Mouse (Mus musculus) brain, embryonic 14.5 days (tissue): Measurements from ENCODE around the gene Pdcd11.
A peak's percentile ranks its signal among the peaks of the same experiment; 100 is the strongest.

Experiments
- CTCF ChIP-seq: fragments of 200-500 bp; IDR thresholded peaks from 2 replicates; pipeline ENCODE4 v1.5.1; 2012; ENCODE audit warnings: inconsistent platforms, mild to moderate bottlenecking, moderate library complexity, borderline replicate concordance; ENCODE audit not compliant: insufficient read depth, insufficient read length; ENCODE audit errors: extremely low read depth
- POLR2A ChIP-seq: fragments of 200-500 bp; IDR thresholded peaks from 2 replicates; pipeline ENCODE4 v1.6.1; 2012; ENCODE audit warnings: mild to moderate bottlenecking, inconsistent platforms, borderline replicate concordance; ENCODE audit not compliant: poor library complexity, insufficient read depth, insufficient read length, severe bottlenecking; ENCODE audit errors: extremely low read depth

DNA sequence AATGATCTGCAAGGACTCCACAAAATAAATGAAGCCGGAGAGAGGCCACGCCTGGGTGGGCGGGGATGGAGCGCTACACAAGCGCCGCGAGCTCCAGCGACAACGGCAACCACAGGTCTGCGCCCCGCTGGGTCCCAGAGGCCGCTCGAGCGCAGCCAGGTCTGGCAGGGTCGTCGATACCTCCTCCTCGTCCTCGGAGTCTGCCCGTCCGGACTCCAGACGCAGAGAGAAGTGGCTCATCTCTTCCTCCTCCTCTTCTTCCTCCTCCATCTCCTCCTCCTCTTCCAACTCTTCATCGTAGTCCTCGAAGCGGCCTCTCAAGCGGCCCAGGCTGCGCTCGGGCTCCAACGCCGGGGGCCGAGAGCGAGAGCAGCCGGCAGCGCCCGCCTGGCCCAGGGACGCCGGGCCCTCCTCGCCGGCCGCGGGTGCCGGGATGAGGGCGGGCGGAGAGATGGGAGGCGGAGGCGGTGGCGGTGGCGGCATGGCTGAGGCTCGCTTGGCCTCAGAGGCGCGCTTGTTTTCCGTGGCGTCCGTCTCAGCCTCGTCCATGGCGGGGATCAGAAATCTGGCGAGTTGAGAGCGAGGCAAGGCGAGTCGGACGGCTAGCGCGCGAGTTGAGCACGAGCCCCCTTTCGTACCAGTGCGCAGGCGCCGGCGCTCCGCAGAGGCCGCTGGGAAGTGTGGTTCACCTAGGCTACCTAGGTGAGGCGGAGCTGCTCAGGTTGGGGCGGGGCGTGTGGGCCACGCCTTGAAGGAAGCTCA, 40.1 kb upstream of the Pdcd11 start, which contains the start of gene Pcgf6:
- no peak for TF ChIP-seq CTCF
- TF ChIP-seq POLR2A: peak; percentile 47; the same call in 1 of the 2 replicates
